Mouse (Mus musculus) liver, embryonic 14.5 days (tissue): ENCODE results near the gene Actn4. TPM values are rescaled to one million over a fixed set of nuclear protein-coding genes. Genes with fewer than 3 reads are reported as not detected.

Experiments
- ATAC-seq: fragments of 200-750 bp; cut with Nextera tagmentation; 2 replicates; pipeline ENCODE4 v1.8.0; 2017; ENCODE audit warnings: moderate number of reproducible peaks, mild to moderate bottlenecking, moderate library complexity; ENCODE audit not compliant: insufficient read depth
- DNase-seq, 3 experiments: peaks; one replicate each; pipeline ENCODE4 v3.0.0-alpha.2; 2012 to 2013; ENCODE audit warnings: low read depth in 3 of 3, low spot score in 3 of 3
- H3K27ac ChIP-seq: fragments of 300-500 bp; sonication (generic); 2 replicates; pipeline ENCODE4 v1.5.1; 2014; ENCODE audit warnings: moderate library complexity, mild to moderate bottlenecking, control low read depth, inconsistent platforms
- H3K27me3 ChIP-seq: fragments of 300-500 bp; sonication (generic); 2 replicates; pipeline ENCODE4 v1.6.1; 2014; ENCODE audit warnings: mild to moderate bottlenecking, low read length, moderate library complexity; ENCODE audit not compliant: control insufficient read depth, insufficient read depth
- H3K36me3 ChIP-seq: fragments of 300-500 bp; sonication (generic); replicated peaks from 2 replicates; pipeline ENCODE4 v1.6.1; 2014; ENCODE audit warnings: low read depth; ENCODE audit not compliant: control insufficient read depth, insufficient read depth
- H3K4me1 ChIP-seq, 2 experiments: fragments of 200-500 bp in 1 of 2; fragments of 300-500 bp in 1 of 2; sonication (generic) in 1 of 2; replicated peaks; 2 replicates each; pipeline ENCODE4 v1.6.1; 2012 to 2014; ENCODE audit warnings: antibody characterized with exemption in 1 of 2, inconsistent platforms in 1 of 2, low read length in 1 of 2; ENCODE audit not compliant: control insufficient read depth in 2 of 2, insufficient read depth in 2 of 2
- H3K4me2 ChIP-seq: fragments of 300-500 bp; sonication (generic); 2 replicates; pipeline ENCODE4 v1.6.1; 2014; ENCODE audit warnings: low read depth, mild to moderate bottlenecking, control low read depth, moderate library complexity
- H3K4me3 ChIP-seq, 2 experiments: fragments of 200-500 bp in 1 of 2; fragments of 300-500 bp in 1 of 2; sonication (generic) in 1 of 2; 2 replicates each; pipeline ENCODE4 v1.5.1; 2012 to 2014; ENCODE audit warnings: low read depth in 2 of 2, low read length in 2 of 2, mild to moderate bottlenecking in 2 of 2, control low read depth in 1 of 2, inconsistent platforms in 1 of 2, moderate library complexity in 1 of 2; ENCODE audit not compliant: insufficient read depth in 1 of 2
- H3K9ac ChIP-seq: fragments of 300-500 bp; sonication (generic); replicated peaks from 2 replicates; pipeline ENCODE4 v1.6.1; 2014; ENCODE audit warnings: mild to moderate bottlenecking, control low read depth, moderate library complexity
- H3K9me3 ChIP-seq: fragments of 300-500 bp; sonication (generic); 2 replicates; pipeline ENCODE4 v1.6.1; 2016; ENCODE audit warnings: low read length, mixed read lengths; ENCODE audit not compliant: control insufficient read depth
- CTCF ChIP-seq: IDR thresholded peaks from 2 replicates; pipeline ENCODE4 v1.5.1; 2016; ENCODE audit warnings: antibody characterized with exemption, low read depth, control low read depth
- EP300 ChIP-seq: IDR thresholded peaks from 2 replicates; pipeline ENCODE4 v1.6.1; 2016; ENCODE audit warnings: antibody characterized with exemption, low read depth
- WGBS: fragments of 180-500 bp; shearing (Covaris S2); extraction: QIAGEN DNeasy Blood & Tissue Kit; methylation state at CpG from one replicate; pipeline ENCODE4 v1.1.7; 2014; ENCODE audit not compliant: insufficient replicate concordance; 5-methylcytosine and 5-hydroxymethylcytosine counted together
- polyA plus RNA-seq, 2 experiments: library from polyadenylated mRNA; depleted of rRNA in 1 of 2; stranded (reverse) in 1 of 2; unstranded in 1 of 2; fragments of >200 nt; fragmentation: Nextera tagmentation in 1 of 2; extraction: Ambion mirVana in 1 of 2; gene quantifications; 2 replicates each; pipeline versions ENCODE4 v1.2.1 to v1.2.3; 2012 to 2014

Actn4 gene
- polyA plus RNA-seq, 2 experiments, result 80.4 to 94.5 TPM

DNA sequence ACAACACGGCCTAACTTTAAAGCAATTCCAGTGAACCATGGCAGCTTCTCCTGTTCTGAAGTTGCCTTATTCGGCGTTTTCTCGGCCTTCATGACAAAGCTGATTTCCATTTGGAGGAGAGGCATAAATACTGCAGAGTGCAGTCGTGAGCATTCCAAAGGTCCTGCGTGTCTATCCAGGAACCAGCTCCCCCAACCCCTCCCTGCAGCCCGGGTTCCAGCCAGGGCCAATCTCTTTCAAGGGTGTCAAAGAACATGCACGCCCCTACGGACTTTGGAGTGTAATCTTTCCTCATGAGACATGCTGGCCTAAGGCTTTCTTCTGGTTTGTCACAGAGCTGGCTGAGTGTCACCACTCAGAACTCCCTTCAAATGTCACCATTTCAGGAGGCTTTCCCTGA, 36.8 kb downstream of the Actn4 start:
- peak overlapping the region; percentile 11; the same call in 1 of the 2 replicates for H3K9ac ChIP-seq
- peak overlapping the region; percentile 32 for H3K27ac ChIP-seq
- peaks cover 11 to 61% of the 10 kb centered on the region in 2 experiments for H3K4me1 ChIP-seq
- peak overlapping the region; percentile 22; the same call in 1 of the 2 replicates for H3K4me2 ChIP-seq
- H3K9me3 ChIP-seq, result no peaks in the 10 kb centered on the region
- DNase-seq, result peak in 2 of 3 experiments; percentile 26 to 35
- peak; percentile 58; the same call in 1 of the 2 replicates for ATAC-seq
- no peaks in the 10 kb centered on the region for H3K27me3 ChIP-seq
- no peak overlapping the region for H3K4me3 ChIP-seq
- peaks cover 6% of the 10 kb centered on the region for H3K36me3 ChIP-seq
- WGBS, result 63% methylated on average over 9 of the region's 9 CpGs
- TF ChIP-seq EP300, result no peak
- TF ChIP-seq CTCF, result no peak

DNA sequence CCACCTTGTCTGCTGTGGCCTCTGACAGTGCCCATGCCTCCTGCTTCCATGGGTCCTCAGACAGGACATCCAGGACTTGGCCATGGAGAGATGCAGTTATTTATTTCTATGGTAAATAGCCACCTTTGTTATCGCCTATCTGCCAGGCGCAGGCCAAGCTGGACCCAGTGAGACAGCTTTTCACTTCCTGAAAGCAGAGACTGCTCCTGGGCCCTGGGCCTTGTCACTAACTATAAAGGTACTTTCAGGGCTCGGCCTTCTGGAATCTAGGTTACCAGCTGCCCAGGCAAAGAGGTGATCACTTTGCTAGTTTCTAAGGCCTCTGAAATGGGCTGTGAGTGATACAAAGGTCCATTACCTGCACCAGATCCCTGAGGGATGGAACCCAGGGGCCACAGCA, 37.3 kb downstream of the Actn4 start:
- no peaks in the 10 kb centered on the region for H3K9me3 ChIP-seq
- no peak overlapping the region for H3K4me3 ChIP-seq
- DNase-seq (no peak), ATAC-seq (no peak)
- peak overlapping the region; percentile 8; the same call in 1 of the 2 replicates for H3K4me2 ChIP-seq
- H3K9ac ChIP-seq, result peak overlapping the region; percentile 11; the same call in 1 of the 2 replicates
- H3K4me1 ChIP-seq, result peaks cover 14 to 63% of the 10 kb centered on the region in 2 experiments
- no peaks in the 10 kb centered on the region for H3K27me3 ChIP-seq
- TF ChIP-seq EP300, result no peak
- no peak for TF ChIP-seq CTCF
- peak overlapping the region; percentile 32 for H3K27ac ChIP-seq
- peaks cover 6% of the 10 kb centered on the region for H3K36me3 ChIP-seq
- 61% methylated on average over 3 of the region's 3 CpGs for WGBS

DNA sequence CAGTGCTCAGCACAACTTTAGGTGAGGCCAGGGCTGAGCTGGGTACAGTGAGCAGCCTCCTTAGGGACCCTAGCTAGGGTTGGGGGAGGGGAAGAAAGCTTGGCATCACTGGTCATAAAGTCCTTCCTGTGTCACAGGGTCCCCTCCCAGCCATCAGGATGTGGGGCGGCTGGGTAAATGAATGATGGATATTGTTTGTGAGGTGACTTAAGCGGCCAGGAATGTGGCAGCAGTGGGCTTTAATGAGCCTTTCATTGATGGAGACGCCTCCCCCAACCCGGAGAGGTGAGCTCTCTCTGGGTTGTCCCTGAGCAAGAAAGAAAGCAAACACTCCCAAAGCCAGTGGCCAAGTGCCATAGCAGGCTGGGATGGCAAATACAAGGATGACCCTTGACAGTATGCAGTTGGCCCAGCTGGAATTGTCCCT, 38.3 kb downstream of the Actn4 start:
- no peak for TF ChIP-seq EP300
- Histone ChIP-seq H3K9me3 (no peaks in the 10 kb centered on the region), H3K27me3 (no peaks in the 10 kb centered on the region), H3K9ac (no peak overlapping the region), H3K4me3 (no peak overlapping the region), H3K36me3 (peaks cover 7% of the 10 kb centered on the region), H3K27ac (no peak overlapping the region), H3K4me2 (no peak overlapping the region), H3K4me1 (peaks cover 16 to 66% of the 10 kb centered on the region in 2 experiments)
- DNase-seq (no peak), ATAC-seq (no peak)
- WGBS, result 46% methylated on average over 4 of the region's 4 CpGs

DNA sequence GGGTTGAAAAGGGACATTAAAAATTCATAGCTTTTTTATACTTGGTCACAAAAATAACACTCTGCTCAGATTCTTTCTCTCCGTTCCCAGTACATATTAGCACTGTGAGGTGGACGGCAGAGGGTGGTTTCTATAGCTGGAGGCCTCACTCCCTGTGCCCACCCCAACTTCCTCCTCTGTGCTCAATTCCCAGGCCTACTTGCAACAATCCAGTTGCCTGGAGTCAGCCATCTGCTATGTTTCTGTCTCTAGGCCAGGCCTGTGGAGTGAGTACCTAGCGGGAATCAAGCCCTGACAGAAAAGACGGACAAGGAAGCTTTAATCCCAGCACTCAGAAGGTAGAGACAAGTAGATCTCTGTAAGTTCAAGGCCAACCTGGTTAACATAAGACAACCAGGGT, 39.5 kb downstream of the Actn4 start:
- Histone ChIP-seq H3K9me3 (no peaks in the 10 kb centered on the region), H3K36me3 (peaks cover 14% of the 10 kb centered on the region), H3K4me2 (no peak overlapping the region), H3K9ac (no peak overlapping the region), H3K4me3 (no peak overlapping the region), H3K27ac (no peak overlapping the region), H3K4me1 (peaks cover 16 to 75% of the 10 kb centered on the region in 2 experiments), H3K27me3 (no peaks in the 10 kb centered on the region)
- ATAC-seq (no peak), DNase-seq (no peak)
- WGBS, result 76% methylated on average over 4 of the region's 4 CpGs
- TF ChIP-seq EP300 (no peak), CTCF (no peak)

DNA sequence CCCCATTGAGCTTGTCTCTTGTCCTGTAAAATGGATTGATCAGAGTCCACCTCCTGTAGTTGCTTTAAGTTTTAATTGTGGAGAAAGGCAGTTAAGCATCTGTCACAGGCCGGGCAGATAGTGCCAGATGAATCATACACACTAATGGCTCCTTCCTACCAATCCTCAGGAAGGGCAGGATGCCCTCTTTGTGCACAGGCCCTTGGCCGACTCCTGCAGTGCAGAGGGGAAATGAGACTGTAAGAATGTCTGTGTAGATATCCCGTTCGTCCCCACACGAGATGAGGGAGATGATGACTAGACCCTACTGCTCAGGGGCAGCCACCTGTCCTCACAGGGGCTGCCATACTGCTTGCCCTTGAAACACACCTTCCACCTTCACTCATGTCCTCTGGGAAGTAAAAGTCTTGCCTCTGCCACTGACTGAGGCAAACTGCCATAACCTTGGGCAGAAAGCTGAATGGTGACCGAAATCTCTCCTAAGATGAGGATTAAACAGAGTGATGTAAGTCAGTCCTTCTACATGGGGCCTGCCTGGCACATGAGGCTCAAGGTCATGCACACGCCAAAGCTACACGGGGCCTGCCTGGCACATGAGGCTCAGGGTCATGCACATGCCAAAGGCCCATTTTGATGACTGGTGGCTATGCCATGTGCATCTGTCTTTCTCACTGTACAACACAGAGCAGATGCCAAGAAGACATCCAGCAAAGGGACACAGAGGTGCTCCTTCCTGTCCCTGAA, 40.2 kb downstream of the Actn4 start:
- Histone ChIP-seq H3K9ac (no peak overlapping the region), H3K27me3 (no peaks in the 10 kb centered on the region), H3K4me2 (no peak overlapping the region), H3K36me3 (peaks cover 14% of the 10 kb centered on the region), H3K4me3 (no peak overlapping the region), H3K27ac (no peak overlapping the region), H3K4me1 (peaks cover 16 to 80% of the 10 kb centered on the region in 2 experiments), H3K9me3 (no peaks in the 10 kb centered on the region)
- no peak for DNase-seq
- ATAC-seq, result no peak
- WGBS, result 71% methylated on average over 8 of the region's 8 CpGs
- TF ChIP-seq CTCF (no peak), EP300 (no peak)
